Mouse (Mus musculus): Measurements from ENCODE around the gene Arl5b. TPM values are rescaled to one million over a fixed set of nuclear protein-coding genes. Genes with fewer than 3 reads are reported as not detected.
A peak's percentile ranks its signal among the peaks of the same experiment; 100 is the strongest.

Gene Arl5b
- polyA plus RNA-seq, 1 experiment from 2014 or later = 22.4 TPM

- no peaks in the 10 kb centered on the region for H3K36me3 ChIP-seq (ENCODE audit: control insufficient read depth, insufficient read depth, low read length)
- peak; percentile 5; the same call in 1 of the 2 replicates for ATAC-seq (ENCODE audit: insufficient number of reproducible peaks, insufficient read depth, low FRiP score, low read depth)
- WGBS = 19% methylated on average over 10 of the region's 10 CpGs
These were observed 5.3 kb downstream of the Arl5b start for GRCm38 (mm10) chr2:15054496-15054895.

GRCm38 (mm10) chr2:15054945-15055637, 5.9 kb downstream of the Arl5b start, which contains the start of gene Nsun6:
TSS of gene Nsun6 (minus strand) at chr2:15055069.
- Histone ChIP-seq H3K27ac (replicated peaks in 1 of 2; ENCODE audit: control insufficient read depth in 1 of 2, insufficient read depth in 1 of 2, low read depth in 2 of 2, low read length in 2 of 2) (peak within 1 kb of the TSS; percentile 95 to 97), H3K27me3 (ENCODE audit: control insufficient read depth, insufficient read depth, low read length) (no peaks in the 10 kb centered on the region), H3K4me3 (ENCODE audit: control insufficient read depth in 1 of 2, insufficient read depth in 1 of 2, low read depth in 1 of 2, low read length in 2 of 2) (peak within 1 kb of the TSS; percentile 91 to 100), H3K4me2 (ENCODE audit: low read length) (peak within 1 kb of the TSS; percentile 79), H3K9ac (ENCODE audit: low read length) (peak within 1 kb of the TSS; percentile 96), H3K36me3 (ENCODE audit: control insufficient read depth, insufficient read depth, low read length) (no peaks in the 10 kb centered on the region), H3K9me3 (ENCODE audit: control insufficient read depth, low read length) (no peaks in the 10 kb centered on the region), H3K4me1 (ENCODE audit: control insufficient read depth in 2 of 2, insufficient read depth in 2 of 2, low read length in 2 of 2) (peaks cover 2 to 17% of the 10 kb centered on the region in 2 experiments; a peak in 3 of 4 replicates)
- peak; percentile 98 for ATAC-seq (ENCODE audit: insufficient number of reproducible peaks, insufficient read depth, low FRiP score, low read depth)
- under 1% methylated on average over 75 of the region's 75 CpGs for WGBS

More at GRCm38 (mm10) chr2:15054496-15054895, 5.3 kb downstream of the Arl5b start:
- no peaks in the 10 kb centered on the region for H3K27me3 ChIP-seq (ENCODE audit: control insufficient read depth, insufficient read depth, low read length)
- peak overlapping the region; percentile 78 to 91 for H3K4me3 ChIP-seq (ENCODE audit: control insufficient read depth in 1 of 2, insufficient read depth in 1 of 2, low read depth in 1 of 2, low read length in 2 of 2)
- H3K27ac ChIP-seq (replicated peaks in 1 of 2; ENCODE audit: control insufficient read depth in 1 of 2, insufficient read depth in 1 of 2, low read depth in 2 of 2, low read length in 2 of 2) = peak overlapping the region; percentile 95 to 97
- H3K4me2 ChIP-seq (ENCODE audit: low read length) = peak overlapping the region; percentile 79
- peak overlapping the region; percentile 84 for H3K9ac ChIP-seq (ENCODE audit: low read length)
- H3K9me3 ChIP-seq (ENCODE audit: control insufficient read depth, low read length) = no peaks in the 10 kb centered on the region
- peaks cover 2 to 20% of the 10 kb centered on the region in 2 experiments for H3K4me1 ChIP-seq (ENCODE audit: control insufficient read depth in 2 of 2, insufficient read depth in 2 of 2, low read length in 2 of 2)

GRCm38 (mm10) chr2:15055741-15056151, 6.6 kb downstream of the Arl5b start:
- H3K27ac ChIP-seq (replicated peaks in 1 of 2; ENCODE audit: control insufficient read depth in 1 of 2, insufficient read depth in 1 of 2, low read depth in 2 of 2, low read length in 2 of 2) = peak overlapping the region; percentile 89 to 95; a peak in 3 of 4 replicates
- H3K27me3 ChIP-seq (ENCODE audit: control insufficient read depth, insufficient read depth, low read length) = no peaks in the 10 kb centered on the region
- H3K4me1 ChIP-seq (ENCODE audit: control insufficient read depth in 2 of 2, insufficient read depth in 2 of 2, low read length in 2 of 2) = peaks cover 2 to 17% of the 10 kb centered on the region in 2 experiments; a peak in 3 of 4 replicates
- H3K36me3 ChIP-seq (ENCODE audit: control insufficient read depth, insufficient read depth, low read length) = no peaks in the 10 kb centered on the region
- H3K4me3 ChIP-seq (ENCODE audit: control insufficient read depth in 1 of 2, insufficient read depth in 1 of 2, low read depth in 1 of 2, low read length in 2 of 2) = peak overlapping the region; percentile 91 to 100
- peak overlapping the region; percentile 67 for H3K4me2 ChIP-seq (ENCODE audit: low read length)
- no peak for ATAC-seq (ENCODE audit: insufficient number of reproducible peaks, insufficient read depth, low FRiP score, low read depth)
- 2% methylated on average over 15 of the region's 15 CpGs for WGBS
- H3K9ac ChIP-seq (ENCODE audit: low read length) = peak overlapping the region; percentile 96
- H3K9me3 ChIP-seq (ENCODE audit: control insufficient read depth, low read length) = no peaks in the 10 kb centered on the region

GRCm38 (mm10) chr2:15058227-15058626, 9.0 kb downstream of the Arl5b start:
- Histone ChIP-seq H3K9ac (ENCODE audit: low read length) (no peak overlapping the region), H3K27me3 (ENCODE audit: control insufficient read depth, insufficient read depth, low read length) (no peaks in the 10 kb centered on the region), H3K36me3 (ENCODE audit: control insufficient read depth, insufficient read depth, low read length) (no peaks in the 10 kb centered on the region), H3K4me1 (ENCODE audit: control insufficient read depth in 2 of 2, insufficient read depth in 2 of 2, low read length in 2 of 2) (peaks cover 2 to 17% of the 10 kb centered on the region in 2 experiments; a peak in 3 of 4 replicates), H3K9me3 (ENCODE audit: control insufficient read depth, low read length) (no peaks in the 10 kb centered on the region), H3K4me2 (ENCODE audit: low read length) (no peak overlapping the region), H3K4me3 (ENCODE audit: control insufficient read depth in 1 of 2, insufficient read depth in 1 of 2, low read depth in 1 of 2, low read length in 2 of 2) (no peak overlapping the region), H3K27ac (replicated peaks in 1 of 2; ENCODE audit: control insufficient read depth in 1 of 2, insufficient read depth in 1 of 2, low read depth in 2 of 2, low read length in 2 of 2) (no peak overlapping the region; a peak in 1 of 4 replicates)
- no peak for ATAC-seq (ENCODE audit: insufficient number of reproducible peaks, insufficient read depth, low FRiP score, low read depth)
- WGBS = 72% methylated on average over 5 of the region's 5 CpGs

- Histone ChIP-seq H3K4me2 (ENCODE audit: low read length) (no peak overlapping the region), H3K9ac (ENCODE audit: low read length) (no peak overlapping the region), H3K4me3 (ENCODE audit: control insufficient read depth in 1 of 2, insufficient read depth in 1 of 2, low read depth in 1 of 2, low read length in 2 of 2) (no peak overlapping the region), H3K4me1 (ENCODE audit: control insufficient read depth in 2 of 2, insufficient read depth in 2 of 2, low read length in 2 of 2) (peaks cover 2 to 19% of the 10 kb centered on the region in 2 experiments), H3K9me3 (ENCODE audit: control insufficient read depth, low read length) (no peaks in the 10 kb centered on the region), H3K27ac (replicated peaks in 1 of 2; ENCODE audit: control insufficient read depth in 1 of 2, insufficient read depth in 1 of 2, low read depth in 2 of 2, low read length in 2 of 2) (no peak overlapping the region), H3K36me3 (ENCODE audit: control insufficient read depth, insufficient read depth, low read length) (no peaks in the 10 kb centered on the region), H3K27me3 (ENCODE audit: control insufficient read depth, insufficient read depth, low read length) (no peaks in the 10 kb centered on the region)
- WGBS = 89% methylated on average over 3 of the region's 3 CpGs
- no peak for ATAC-seq (ENCODE audit: insufficient number of reproducible peaks, insufficient read depth, low FRiP score, low read depth)
These were observed 11.7 kb downstream of the Arl5b start for GRCm38 (mm10) chr2:15060856-15061255.

GRCm38 (mm10) chr2:15063815-15064214, 14.6 kb downstream of the Arl5b start:
- H3K4me2 ChIP-seq (ENCODE audit: low read length) = no peak overlapping the region
- H3K36me3 ChIP-seq (ENCODE audit: control insufficient read depth, insufficient read depth, low read length) = 0 out of 2 replicates have a peak, but pooled peaks cover 5% of the 10 kb centered on the region
- no peak overlapping the region for H3K27ac ChIP-seq (replicated peaks in 1 of 2; ENCODE audit: control insufficient read depth in 1 of 2, insufficient read depth in 1 of 2, low read depth in 2 of 2, low read length in 2 of 2)
- H3K4me3 ChIP-seq (ENCODE audit: control insufficient read depth in 1 of 2, insufficient read depth in 1 of 2, low read depth in 1 of 2, low read length in 2 of 2) = no peak overlapping the region
- H3K9me3 ChIP-seq (ENCODE audit: control insufficient read depth, low read length) = no peaks in the 10 kb centered on the region
- ATAC-seq (ENCODE audit: insufficient number of reproducible peaks, insufficient read depth, low FRiP score, low read depth) = no peak
- no peaks in the 10 kb centered on the region for H3K27me3 ChIP-seq (ENCODE audit: control insufficient read depth, insufficient read depth, low read length)
- 50% methylated on average over 1 of the region's 1 CpGs for WGBS
- peaks cover 2 to 7% of the 10 kb centered on the region in 2 experiments for H3K4me1 ChIP-seq (ENCODE audit: control insufficient read depth in 2 of 2, insufficient read depth in 2 of 2, low read length in 2 of 2)
- H3K9ac ChIP-seq (ENCODE audit: low read length) = no peak overlapping the region

- ATAC-seq (ENCODE audit: insufficient number of reproducible peaks, insufficient read depth, low FRiP score, low read depth) = no peak
- H3K4me1 ChIP-seq (ENCODE audit: control insufficient read depth in 2 of 2, insufficient read depth in 2 of 2, low read length in 2 of 2) = peaks cover 2 to 7% of the 10 kb centered on the region in 2 experiments
- H3K27ac ChIP-seq (replicated peaks in 1 of 2; ENCODE audit: control insufficient read depth in 1 of 2, insufficient read depth in 1 of 2, low read depth in 2 of 2, low read length in 2 of 2) = no peak overlapping the region
- no peak overlapping the region for H3K4me3 ChIP-seq (ENCODE audit: control insufficient read depth in 1 of 2, insufficient read depth in 1 of 2, low read depth in 1 of 2, low read length in 2 of 2)
- WGBS = 84% methylated on average over 7 of the region's 7 CpGs
- H3K27me3 ChIP-seq (ENCODE audit: control insufficient read depth, insufficient read depth, low read length) = no peaks in the 10 kb centered on the region
- H3K36me3 ChIP-seq (ENCODE audit: control insufficient read depth, insufficient read depth, low read length) = peaks cover 10% of the 10 kb centered on the region
- H3K4me2 ChIP-seq (ENCODE audit: low read length) = no peak overlapping the region
- no peak overlapping the region for H3K9ac ChIP-seq (ENCODE audit: low read length)
- no peaks in the 10 kb centered on the region for H3K9me3 ChIP-seq (ENCODE audit: control insufficient read depth, low read length)
These were observed 15.4 kb downstream of the Arl5b start for GRCm38 (mm10) chr2:15064380-15065269.
